Mouse (Mus musculus): ENCODE measurements around the gene Kl. TPM values are rescaled to one million over a fixed set of nuclear protein-coding genes. Genes with fewer than 3 reads are reported as not detected.

Gene Kl
- polyA plus RNA-seq, 1 experiment from 2014 or later, result 0.45 TPM

DNA sequence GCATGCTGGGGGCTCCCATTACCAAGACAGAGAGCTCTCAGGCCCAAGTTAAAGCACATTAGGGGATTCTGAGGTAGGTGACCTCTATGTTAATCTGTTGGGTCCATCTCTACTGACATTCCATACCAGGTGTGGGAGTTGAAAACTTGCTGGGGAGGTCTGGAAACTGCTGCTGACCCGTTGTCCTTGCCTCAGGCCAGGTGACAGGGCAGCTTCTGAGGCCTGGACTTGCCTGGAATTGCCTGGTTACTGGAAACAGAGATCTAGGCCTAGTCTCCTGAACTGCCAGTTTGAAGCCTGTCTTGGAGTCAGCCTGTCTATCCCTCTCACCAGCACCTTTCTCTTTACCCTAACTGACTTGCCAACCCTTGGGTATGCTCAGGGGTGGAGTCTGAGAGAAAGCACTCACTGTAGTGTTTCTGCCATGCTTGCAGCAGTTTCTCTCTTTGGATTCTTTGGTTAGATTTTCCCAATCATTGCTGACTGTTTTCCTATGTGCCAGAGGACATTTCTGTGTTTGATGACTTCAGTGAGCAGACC is 51.9 kb downstream of the Kl start:
- no peak overlapping the region for H3K4me2 ChIP-seq
- no peak for ATAC-seq (ENCODE audit: insufficient number of reproducible peaks, low FRiP score)
- H3K4me1 ChIP-seq (replicated peaks), result peaks cover 4% of the 10 kb centered on the region; the same call in 1 of the 2 replicates
- H3K27ac ChIP-seq (ENCODE audit: poor library complexity, severe bottlenecking), result no peak overlapping the region
- 58% methylated on average over 1 of the region's 1 CpGs for whole genome bisulfite sequencing
- H3K27me3 ChIP-seq (replicated peaks), result no peaks in the 10 kb centered on the region
- H3K9ac ChIP-seq, result no peak overlapping the region
- H3K36me3 ChIP-seq, result no peaks in the 10 kb centered on the region
- H3K9me3 ChIP-seq (replicated peaks), result no peaks in the 10 kb centered on the region
- no peak overlapping the region for H3K4me3 ChIP-seq

DNA sequence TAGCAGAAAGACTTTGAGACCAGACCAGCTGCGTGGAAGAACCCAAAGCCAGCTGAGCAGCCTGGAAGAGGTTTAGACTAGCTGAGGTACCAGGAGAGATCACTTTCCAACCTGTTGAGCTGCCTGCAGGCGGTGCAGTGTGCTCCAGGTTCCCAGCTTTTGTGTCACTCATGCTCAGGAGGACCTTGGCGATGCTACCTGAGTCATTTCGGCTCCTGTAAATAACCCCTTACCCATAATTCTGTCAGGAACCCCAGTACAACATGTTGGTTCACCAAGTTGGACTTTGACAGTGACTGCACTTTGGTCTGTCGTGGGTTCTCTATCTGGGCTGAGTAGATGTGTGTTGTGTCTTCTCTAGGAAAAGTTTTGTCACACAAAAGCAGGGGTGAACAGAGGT is 66.0 kb downstream of the Kl start:
- ATAC-seq (ENCODE audit: insufficient number of reproducible peaks, low FRiP score), result no peak
- H3K9me3 ChIP-seq (replicated peaks), result peaks cover 14% of the 10 kb centered on the region
- 71% methylated on average over 5 of the region's 5 CpGs for WGBS
- H3K9ac ChIP-seq, result no peak overlapping the region
- peaks cover 12% of the 10 kb centered on the region; the same call in 1 of the 2 replicates for H3K4me1 ChIP-seq (replicated peaks)
- H3K27ac ChIP-seq (ENCODE audit: poor library complexity, severe bottlenecking), result no peak overlapping the region
- no peaks in the 10 kb centered on the region for H3K36me3 ChIP-seq
- H3K4me2 ChIP-seq, result no peak overlapping the region
- H3K27me3 ChIP-seq (replicated peaks), result no peaks in the 10 kb centered on the region
- H3K4me3 ChIP-seq, result no peak overlapping the region

DNA sequence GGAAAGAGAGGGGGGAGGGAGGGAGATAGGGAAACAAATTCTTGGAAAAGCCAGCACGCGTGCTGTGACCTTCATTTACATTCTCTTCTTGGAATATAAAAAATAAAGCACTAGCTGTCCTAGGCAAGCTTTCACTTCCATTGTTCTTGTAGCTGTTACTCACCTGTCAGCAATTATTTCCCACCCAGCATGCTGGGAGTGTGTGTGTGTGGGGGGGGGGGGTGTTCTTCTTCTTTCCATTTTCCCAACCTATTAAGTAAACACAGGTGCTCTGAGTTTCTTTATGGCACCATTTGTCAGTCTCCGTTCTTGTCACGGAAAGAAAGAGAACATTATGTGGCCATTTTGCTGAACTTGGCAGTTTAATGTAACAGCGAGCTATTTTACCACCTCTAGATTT is 66.6 kb downstream of the Kl start:
- no peak for ATAC-seq (ENCODE audit: insufficient number of reproducible peaks, low FRiP score)
- Histone ChIP-seq H3K9ac (no peak overlapping the region), H3K27me3 (replicated peaks) (no peaks in the 10 kb centered on the region), H3K27ac (ENCODE audit: poor library complexity, severe bottlenecking) (no peak overlapping the region), H3K4me3 (no peak overlapping the region), H3K36me3 (no peaks in the 10 kb centered on the region), H3K4me2 (no peak overlapping the region), H3K9me3 (replicated peaks) (peaks cover 9% of the 10 kb centered on the region), H3K4me1 (replicated peaks) (peaks cover 17% of the 10 kb centered on the region; the same call in 1 of the 2 replicates)
- 74% methylated on average over 5 of the region's 5 CpGs for WGBS

DNA sequence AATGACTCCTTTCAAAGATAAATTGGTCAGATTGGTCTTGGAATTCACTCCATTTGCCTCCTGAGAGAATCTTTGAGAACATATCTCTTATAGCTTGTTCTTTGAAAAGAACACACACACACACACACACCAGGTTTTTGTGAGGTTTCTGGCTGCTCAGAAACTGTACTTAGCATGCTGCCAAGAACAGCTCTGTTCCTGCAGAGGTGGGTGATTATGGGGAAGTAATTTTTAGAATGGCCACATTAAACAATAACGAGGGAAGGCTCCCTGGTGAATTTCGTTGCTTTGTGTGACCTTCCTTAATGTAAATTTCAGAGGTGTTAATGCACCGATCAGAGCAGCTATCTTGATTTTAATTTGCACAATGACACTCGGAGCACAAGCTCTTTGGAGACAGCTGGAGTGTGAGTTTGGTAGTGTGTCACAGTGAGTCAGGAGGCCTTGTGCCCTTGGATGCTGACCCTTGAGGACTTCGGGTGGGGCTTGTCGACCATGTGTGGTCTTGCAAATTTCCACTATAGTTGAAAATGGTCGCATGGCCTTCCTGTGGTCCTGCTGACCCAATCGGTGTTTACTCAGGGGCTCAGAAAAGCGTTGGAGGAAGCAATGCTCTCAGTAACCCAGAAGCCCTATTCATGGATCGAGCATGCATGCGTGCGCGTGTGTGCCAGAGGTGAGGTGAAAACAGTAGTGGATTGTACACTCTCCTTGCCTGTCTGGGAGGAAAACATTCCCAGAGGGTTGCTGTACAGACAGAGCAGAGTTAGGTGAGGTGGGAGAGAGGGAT is 67.8 kb downstream of the Kl start:
- Histone ChIP-seq H3K27ac (ENCODE audit: poor library complexity, severe bottlenecking) (no peak overlapping the region), H3K4me1 (replicated peaks) (peaks cover 18% of the 10 kb centered on the region; the same call in 1 of the 2 replicates), H3K9ac (no peak overlapping the region), H3K9me3 (replicated peaks) (0 out of 2 replicates have a peak, but pooled peaks cover under 1% of the 10 kb centered on the region), H3K4me3 (no peak overlapping the region), H3K4me2 (no peak overlapping the region), H3K36me3 (no peaks in the 10 kb centered on the region), H3K27me3 (replicated peaks) (no peaks in the 10 kb centered on the region)
- no peak for ATAC-seq (ENCODE audit: insufficient number of reproducible peaks, low FRiP score)
- 68% methylated on average over 13 of the region's 13 CpGs for WGBS

DNA sequence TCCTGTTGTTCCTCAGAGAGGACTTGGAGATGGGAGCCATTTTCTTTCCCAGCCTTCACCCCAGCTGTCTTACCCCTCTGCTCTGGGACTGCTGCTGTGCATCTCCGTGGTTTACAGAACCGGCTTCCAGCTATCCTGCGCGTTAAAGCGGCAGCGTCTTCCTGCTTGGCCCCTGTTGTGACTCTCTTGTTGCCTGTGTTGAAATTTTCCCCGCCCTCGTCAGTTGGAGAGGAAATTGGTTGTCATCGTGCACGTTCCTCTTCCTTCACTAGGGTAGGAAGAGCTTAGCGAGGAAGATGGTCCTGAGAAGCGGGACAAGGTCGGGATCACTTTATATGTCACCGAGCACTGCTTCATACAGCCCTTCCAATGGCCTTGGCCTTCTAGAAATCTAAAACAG is 68.4 kb downstream of the Kl start:
- H3K9me3 ChIP-seq (replicated peaks), result no peaks in the 10 kb centered on the region
- no peak overlapping the region for H3K4me2 ChIP-seq
- H3K36me3 ChIP-seq, result no peaks in the 10 kb centered on the region
- H3K4me1 ChIP-seq (replicated peaks), result peaks cover 18% of the 10 kb centered on the region; the same call in 1 of the 2 replicates
- no peaks in the 10 kb centered on the region for H3K27me3 ChIP-seq (replicated peaks)
- H3K4me3 ChIP-seq, result no peak overlapping the region
- H3K27ac ChIP-seq (ENCODE audit: poor library complexity, severe bottlenecking), result no peak overlapping the region
- ATAC-seq (ENCODE audit: insufficient number of reproducible peaks, low FRiP score), result 0 out of 2 replicates have a peak, but pooled peaks have one; percentile 36
- no peak overlapping the region for H3K9ac ChIP-seq
- WGBS, result 65% methylated on average over 14 of the region's 14 CpGs

- Histone ChIP-seq H3K4me2 (no peak overlapping the region), H3K27me3 (replicated peaks) (no peaks in the 10 kb centered on the region), H3K9me3 (replicated peaks) (no peaks in the 10 kb centered on the region), H3K36me3 (no peaks in the 10 kb centered on the region), H3K4me3 (no peak overlapping the region), H3K9ac (no peak overlapping the region), H3K27ac (ENCODE audit: poor library complexity, severe bottlenecking) (no peak overlapping the region), H3K4me1 (replicated peaks) (peaks cover 18% of the 10 kb centered on the region; the same call in 1 of the 2 replicates)
- no peak for ATAC-seq (ENCODE audit: insufficient number of reproducible peaks, low FRiP score)
- 63% methylated on average over 7 of the region's 7 CpGs for WGBS
These were observed 69.6 kb downstream of the Kl start for GRCm38 (mm10) chr5:151022026-151022425.

DNA sequence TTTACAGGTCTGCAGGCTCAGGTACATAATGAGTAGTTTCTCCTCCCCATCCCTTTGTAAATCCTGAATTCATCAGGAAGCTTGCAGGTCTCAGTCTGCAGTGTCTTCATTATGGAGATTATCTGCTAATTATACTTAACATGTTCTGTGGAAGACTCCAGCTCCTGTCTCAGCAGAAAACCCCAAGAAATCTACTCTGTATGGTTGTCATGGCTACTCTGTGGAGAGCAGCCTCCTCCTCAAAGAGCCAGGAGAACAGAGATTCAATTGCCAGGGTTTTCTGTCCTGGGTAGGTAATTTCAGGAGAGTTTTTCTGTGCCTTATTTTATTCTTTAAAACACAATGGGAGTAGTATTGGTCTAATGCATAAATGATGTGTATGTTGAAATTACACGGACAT is 70.5 kb downstream of the Kl start:
- WGBS, result 17% methylated on average over 1 of the region's 1 CpGs
- no peak overlapping the region for H3K27ac ChIP-seq (ENCODE audit: poor library complexity, severe bottlenecking)
- no peaks in the 10 kb centered on the region for H3K9me3 ChIP-seq (replicated peaks)
- no peak overlapping the region for H3K9ac ChIP-seq
- ATAC-seq (ENCODE audit: insufficient number of reproducible peaks, low FRiP score), result no peak
- H3K27me3 ChIP-seq (replicated peaks), result no peaks in the 10 kb centered on the region
- H3K36me3 ChIP-seq, result no peaks in the 10 kb centered on the region
- peaks cover 18% of the 10 kb centered on the region; the same call in 1 of the 2 replicates for H3K4me1 ChIP-seq (replicated peaks)
- no peak overlapping the region for H3K4me3 ChIP-seq
- H3K4me2 ChIP-seq, result peak overlapping the region; percentile 32; the same call in 1 of the 2 replicates

DNA sequence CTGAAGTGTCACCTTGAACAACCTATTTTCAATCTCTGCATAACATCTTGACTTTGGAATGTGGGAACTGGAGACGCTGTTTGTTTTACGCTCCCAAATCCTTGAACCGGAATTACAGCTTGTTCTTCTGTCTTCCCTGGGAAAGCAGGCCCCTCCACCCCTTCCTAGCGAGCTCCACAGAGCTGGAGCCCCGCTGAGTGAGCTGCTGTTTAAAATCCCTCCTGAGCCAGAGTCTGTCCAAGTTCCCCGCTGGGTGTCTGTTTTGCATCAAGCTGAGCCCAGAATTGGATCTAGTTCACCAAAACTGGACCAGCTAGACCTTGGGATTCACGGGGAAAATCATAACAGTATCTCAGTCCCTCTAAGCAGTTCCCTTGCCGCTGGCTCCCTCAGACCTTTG is 71.1 kb downstream of the Kl start:
- H3K4me1 ChIP-seq (replicated peaks), result peaks cover 18% of the 10 kb centered on the region; the same call in 1 of the 2 replicates
- 5% methylated on average over 8 of the region's 8 CpGs for WGBS
- H3K27me3 ChIP-seq (replicated peaks), result no peaks in the 10 kb centered on the region
- H3K4me2 ChIP-seq, result peak overlapping the region; percentile 32
- ATAC-seq (ENCODE audit: insufficient number of reproducible peaks, low FRiP score), result no peak
- H3K4me3 ChIP-seq, result no peak overlapping the region
- H3K27ac ChIP-seq (ENCODE audit: poor library complexity, severe bottlenecking), result 0 out of 2 replicates have a peak overlapping the region, but pooled peaks have one; percentile 8
- H3K9ac ChIP-seq, result no peak overlapping the region
- no peaks in the 10 kb centered on the region for H3K36me3 ChIP-seq
- no peaks in the 10 kb centered on the region for H3K9me3 ChIP-seq (replicated peaks)

DNA sequence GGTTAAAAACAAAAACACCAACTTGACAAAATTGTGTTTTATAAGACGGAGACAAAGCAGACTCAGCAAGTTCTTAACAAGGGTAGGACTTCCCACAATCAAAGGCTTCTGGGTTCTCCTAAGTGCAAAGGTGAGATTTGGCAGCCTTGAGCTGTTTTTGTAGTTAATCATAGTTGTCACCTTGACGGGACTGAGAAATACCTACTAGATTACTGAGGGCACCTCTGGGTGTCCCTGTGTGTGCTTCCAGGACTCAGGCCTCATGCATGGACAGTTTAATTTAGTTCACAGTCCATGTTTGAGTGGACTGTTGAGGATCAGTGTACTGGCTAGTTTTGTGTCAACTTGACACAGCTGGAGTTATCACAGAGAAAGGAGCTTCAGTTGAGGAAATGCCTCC is 72.1 kb downstream of the Kl start:
- Histone ChIP-seq H3K27ac (ENCODE audit: poor library complexity, severe bottlenecking) (no peak overlapping the region), H3K36me3 (no peaks in the 10 kb centered on the region), H3K9me3 (replicated peaks) (no peaks in the 10 kb centered on the region), H3K9ac (no peak overlapping the region), H3K4me2 (no peak overlapping the region), H3K4me3 (no peak overlapping the region), H3K27me3 (replicated peaks) (no peaks in the 10 kb centered on the region), H3K4me1 (replicated peaks) (peaks cover 18% of the 10 kb centered on the region; the same call in 1 of the 2 replicates)
- no peak for ATAC-seq (ENCODE audit: insufficient number of reproducible peaks, low FRiP score)
- WGBS, result 66% methylated on average over 2 of the region's 2 CpGs

- no peaks in the 10 kb centered on the region for H3K9me3 ChIP-seq (replicated peaks)
- ATAC-seq (ENCODE audit: insufficient number of reproducible peaks, low FRiP score), result no peak; the same call in 1 of the 2 replicates
- H3K4me3 ChIP-seq, result no peak overlapping the region
- peaks cover 14% of the 10 kb centered on the region; the same call in 1 of the 2 replicates for H3K4me1 ChIP-seq (replicated peaks)
- H3K27ac ChIP-seq (ENCODE audit: poor library complexity, severe bottlenecking), result no peak overlapping the region
- H3K9ac ChIP-seq, result no peak overlapping the region
- WGBS, result 69% methylated on average over 4 of the region's 4 CpGs
- H3K27me3 ChIP-seq (replicated peaks), result no peaks in the 10 kb centered on the region
- no peak overlapping the region for H3K4me2 ChIP-seq
- H3K36me3 ChIP-seq, result no peaks in the 10 kb centered on the region
These were observed 73.7 kb downstream of the Kl start for GRCm38 (mm10) chr5:151026069-151026468.

DNA sequence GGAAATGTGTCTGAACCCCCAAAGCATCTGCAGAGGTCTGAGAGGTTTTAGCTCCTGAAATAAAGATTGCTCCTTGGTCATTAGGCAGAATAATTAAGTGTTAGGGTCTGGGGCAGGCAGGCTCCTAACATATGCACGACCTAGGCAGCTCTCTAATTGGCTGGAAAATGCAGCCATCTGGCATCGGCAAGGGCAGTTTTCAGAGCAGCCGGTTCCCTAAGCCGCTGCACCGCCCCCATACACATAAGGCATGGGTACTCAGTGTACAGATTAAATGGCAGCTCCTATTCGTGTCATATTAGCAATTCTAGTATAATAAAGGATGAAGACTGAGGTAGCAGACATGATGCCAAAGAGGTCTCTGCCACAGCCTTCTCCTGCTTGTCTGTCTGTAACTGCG is 74.8 kb downstream of the Kl start:
- no peak for ATAC-seq (ENCODE audit: insufficient number of reproducible peaks, low FRiP score)
- WGBS, result 60% methylated on average over 7 of the region's 7 CpGs
- Histone ChIP-seq H3K4me1 (replicated peaks) (peaks cover 17% of the 10 kb centered on the region; the same call in 1 of the 2 replicates), H3K4me3 (no peak overlapping the region), H3K9ac (no peak overlapping the region), H3K4me2 (no peak overlapping the region), H3K27me3 (replicated peaks) (no peaks in the 10 kb centered on the region), H3K27ac (ENCODE audit: poor library complexity, severe bottlenecking) (no peak overlapping the region), H3K36me3 (no peaks in the 10 kb centered on the region), H3K9me3 (replicated peaks) (no peaks in the 10 kb centered on the region)

Measured in heart, embryonic 12.5 days (tissue).